Mouse (Mus musculus) liver, embryonic 14.5 days (tissue): Measurements from ENCODE around the gene Trmt1. TPM values are rescaled to one million over a fixed set of nuclear protein-coding genes. Genes with fewer than 3 reads are reported as not detected.

Experiments
- ATAC-seq: fragments of 200-750 bp; cut with Nextera tagmentation; 2 replicates; pipeline ENCODE4 v1.8.0; 2017; ENCODE audit warnings: moderate number of reproducible peaks, mild to moderate bottlenecking, moderate library complexity; ENCODE audit not compliant: insufficient read depth
- DNase-seq, 3 experiments: peaks; one replicate each; pipeline ENCODE4 v3.0.0-alpha.2; 2012 to 2013; ENCODE audit warnings: low read depth in 3 of 3, low spot score in 3 of 3
- H3K27ac ChIP-seq: fragments of 300-500 bp; sonication (generic); 2 replicates; pipeline ENCODE4 v1.5.1; 2014; ENCODE audit warnings: moderate library complexity, mild to moderate bottlenecking, control low read depth, inconsistent platforms
- H3K27me3 ChIP-seq: fragments of 300-500 bp; sonication (generic); 2 replicates; pipeline ENCODE4 v1.6.1; 2014; ENCODE audit warnings: mild to moderate bottlenecking, low read length, moderate library complexity; ENCODE audit not compliant: control insufficient read depth, insufficient read depth
- H3K36me3 ChIP-seq: fragments of 300-500 bp; sonication (generic); replicated peaks from 2 replicates; pipeline ENCODE4 v1.6.1; 2014; ENCODE audit warnings: low read depth; ENCODE audit not compliant: control insufficient read depth, insufficient read depth
- H3K4me1 ChIP-seq, 2 experiments: fragments of 200-500 bp in 1 of 2; fragments of 300-500 bp in 1 of 2; sonication (generic) in 1 of 2; replicated peaks; 2 replicates each; pipeline ENCODE4 v1.6.1; 2012 to 2014; ENCODE audit warnings: antibody characterized with exemption in 1 of 2, inconsistent platforms in 1 of 2, low read length in 1 of 2; ENCODE audit not compliant: control insufficient read depth in 2 of 2, insufficient read depth in 2 of 2
- H3K4me2 ChIP-seq: fragments of 300-500 bp; sonication (generic); 2 replicates; pipeline ENCODE4 v1.6.1; 2014; ENCODE audit warnings: low read depth, mild to moderate bottlenecking, control low read depth, moderate library complexity
- H3K4me3 ChIP-seq, 2 experiments: fragments of 200-500 bp in 1 of 2; fragments of 300-500 bp in 1 of 2; sonication (generic) in 1 of 2; 2 replicates each; pipeline ENCODE4 v1.5.1; 2012 to 2014; ENCODE audit warnings: low read depth in 2 of 2, low read length in 2 of 2, mild to moderate bottlenecking in 2 of 2, control low read depth in 1 of 2, inconsistent platforms in 1 of 2, moderate library complexity in 1 of 2; ENCODE audit not compliant: insufficient read depth in 1 of 2
- H3K9ac ChIP-seq: fragments of 300-500 bp; sonication (generic); replicated peaks from 2 replicates; pipeline ENCODE4 v1.6.1; 2014; ENCODE audit warnings: mild to moderate bottlenecking, control low read depth, moderate library complexity
- H3K9me3 ChIP-seq: fragments of 300-500 bp; sonication (generic); 2 replicates; pipeline ENCODE4 v1.6.1; 2016; ENCODE audit warnings: low read length, mixed read lengths; ENCODE audit not compliant: control insufficient read depth
- CTCF ChIP-seq: IDR thresholded peaks from 2 replicates; pipeline ENCODE4 v1.5.1; 2016; ENCODE audit warnings: antibody characterized with exemption, low read depth, control low read depth
- EP300 ChIP-seq: IDR thresholded peaks from 2 replicates; pipeline ENCODE4 v1.6.1; 2016; ENCODE audit warnings: antibody characterized with exemption, low read depth
- WGBS: fragments of 180-500 bp; shearing (Covaris S2); extraction: QIAGEN DNeasy Blood & Tissue Kit; methylation state at CpG from one replicate; pipeline ENCODE4 v1.1.7; 2014; ENCODE audit not compliant: insufficient replicate concordance; 5-methylcytosine and 5-hydroxymethylcytosine counted together
- polyA plus RNA-seq, 2 experiments: library from polyadenylated mRNA; depleted of rRNA in 1 of 2; stranded (reverse) in 1 of 2; unstranded in 1 of 2; fragments of >200 nt; fragmentation: Nextera tagmentation in 1 of 2; extraction: Ambion mirVana in 1 of 2; gene quantifications; 2 replicates each; pipeline versions ENCODE4 v1.2.1 to v1.2.3; 2012 to 2014

Gene Trmt1
- polyA plus RNA-seq, 2 experiments = 27.4 to 37.5 TPM

DNA sequence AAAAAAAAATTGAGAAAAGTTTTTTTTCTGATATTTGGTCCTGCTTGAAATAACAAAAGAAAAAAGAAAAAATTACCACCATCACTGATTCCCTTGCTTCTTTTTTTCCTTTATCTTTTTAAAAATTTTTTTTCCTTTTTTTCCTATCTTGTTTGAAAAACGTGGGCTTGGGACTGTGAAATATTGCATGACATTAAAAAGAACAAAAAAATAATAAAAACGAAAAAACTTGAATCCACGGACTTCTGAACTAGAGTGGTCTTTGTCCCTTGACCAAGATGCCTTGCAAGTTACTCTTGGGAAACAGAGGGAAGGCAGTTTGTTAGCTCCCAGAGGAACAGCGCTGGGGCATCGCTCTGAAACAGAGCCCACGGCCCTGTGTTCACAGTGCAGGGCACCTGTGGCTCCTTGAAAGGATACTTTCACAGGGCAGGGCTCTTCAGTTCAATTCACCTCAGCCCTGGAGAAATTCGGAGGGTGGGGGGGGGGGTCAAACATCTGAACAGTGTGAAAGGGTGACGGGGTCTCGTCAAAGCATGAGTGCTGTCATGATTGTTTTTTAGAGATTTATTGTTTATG is 46.0 kb upstream of the Trmt1 start:
- Histone ChIP-seq H3K9me3 (no peaks in the 10 kb centered on the region), H3K4me3 (peak overlapping the region; percentile 63 to 71), H3K9ac (peak overlapping the region; percentile 66), H3K27ac (no peak overlapping the region), H3K4me2 (peak overlapping the region; percentile 74), H3K4me1 (peaks cover 0 to 2% of the 10 kb centered on the region in 2 experiments; a peak in 2 of 4 replicates), H3K36me3 (no peaks in the 10 kb centered on the region), H3K27me3 (no peaks in the 10 kb centered on the region; the same call in 1 of the 2 replicates)
- ATAC-seq (no peak), DNase-seq (no peak)
- TF ChIP-seq EP300 = no peak
- no peak for TF ChIP-seq CTCF
- WGBS = 38% methylated on average over 9 of the region's 9 CpGs

DNA sequence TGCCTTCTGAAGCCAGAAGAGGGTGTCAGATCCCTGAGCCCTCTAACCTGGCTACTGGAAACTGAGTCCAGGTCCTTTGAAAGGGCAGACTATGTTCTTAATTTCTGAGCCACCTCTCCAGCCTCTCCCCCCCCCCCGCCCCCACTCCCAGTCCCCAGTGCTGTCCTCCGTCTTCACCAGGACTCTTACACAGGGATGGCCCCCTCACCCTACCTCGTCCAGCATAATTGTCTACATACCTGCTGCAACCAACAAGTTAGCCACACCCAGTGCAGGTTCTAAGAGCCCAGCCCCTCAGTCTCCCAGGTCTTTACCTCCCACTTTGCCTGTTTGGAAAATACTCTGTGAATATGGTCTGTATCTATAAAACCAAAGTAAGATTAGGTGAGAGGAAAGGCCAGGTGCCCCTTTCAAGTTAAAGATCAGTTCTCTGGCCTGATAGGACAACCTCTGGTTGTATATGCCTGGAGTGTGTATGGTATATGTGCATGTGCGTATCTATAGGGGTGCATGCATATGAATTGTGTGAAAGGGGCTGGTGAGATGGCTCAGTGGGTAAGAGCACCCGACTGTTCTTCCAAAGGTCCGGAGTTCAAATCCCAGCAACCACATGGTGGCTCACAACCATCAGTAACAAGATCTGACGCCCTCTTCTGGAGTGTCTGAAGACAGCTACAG is 45.4 kb upstream of the Trmt1 start:
- Histone ChIP-seq H3K9ac (no peak overlapping the region), H3K4me3 (no peak overlapping the region), H3K27me3 (no peaks in the 10 kb centered on the region; the same call in 1 of the 2 replicates), H3K4me1 (peaks cover 0 to 2% of the 10 kb centered on the region in 2 experiments; a peak in 2 of 4 replicates), H3K27ac (no peak overlapping the region), H3K9me3 (no peaks in the 10 kb centered on the region), H3K36me3 (no peaks in the 10 kb centered on the region), H3K4me2 (peak overlapping the region; percentile 74; the same call in 1 of the 2 replicates)
- TF ChIP-seq EP300 (no peak), CTCF (no peak)
- DNase-seq = no peak
- WGBS = 73% methylated on average over 6 of the region's 7 CpGs
- no peak for ATAC-seq

DNA sequence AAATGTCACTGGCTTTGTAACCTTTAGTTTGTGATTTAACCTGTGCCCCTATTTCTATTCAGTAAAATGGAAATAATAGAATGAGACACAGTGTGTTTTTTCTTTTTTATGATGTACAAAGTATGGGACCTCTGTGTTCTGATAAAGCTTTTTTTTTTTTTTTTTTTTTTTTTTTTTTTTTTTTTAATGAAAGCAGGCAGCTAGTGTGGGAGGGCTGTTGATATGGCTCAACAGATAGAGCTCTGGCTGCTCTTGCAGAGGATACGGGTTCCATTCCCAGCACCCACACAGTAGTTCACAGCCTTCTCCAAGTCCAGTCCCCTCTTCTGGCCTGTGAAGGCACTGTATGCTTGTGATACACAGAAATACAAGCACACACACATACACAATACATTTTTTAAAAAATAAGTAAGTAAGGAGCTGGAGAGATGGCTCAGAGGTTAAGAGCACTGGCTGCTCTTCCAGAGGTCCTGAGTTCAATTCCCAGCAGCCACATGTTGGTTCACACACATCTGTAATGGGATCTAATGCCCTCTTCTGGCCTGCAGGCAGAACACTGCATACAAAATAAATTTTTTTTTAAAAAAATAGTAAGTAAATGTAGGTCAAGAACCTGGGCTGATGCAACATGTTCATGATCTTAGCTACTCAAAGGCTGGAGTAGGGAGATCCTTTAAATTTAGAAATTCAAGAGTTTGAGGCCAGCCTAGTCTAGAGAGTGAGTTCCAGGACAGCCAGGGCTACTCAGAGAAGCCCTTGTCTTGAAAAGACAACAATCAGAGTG is 44.3 kb upstream of the Trmt1 start:
- H3K27me3 ChIP-seq = no peaks in the 10 kb centered on the region; the same call in 1 of the 2 replicates
- H3K9me3 ChIP-seq = no peaks in the 10 kb centered on the region
- peaks cover 0 to 2% of the 10 kb centered on the region in 2 experiments; a peak in 2 of 4 replicates for H3K4me1 ChIP-seq
- no peak for DNase-seq
- H3K36me3 ChIP-seq = no peaks in the 10 kb centered on the region
- H3K9ac ChIP-seq = no peak overlapping the region
- ATAC-seq = no peak
- WGBS = 13% methylated on average over 1 of the region's 1 CpGs
- H3K4me2 ChIP-seq = no peak overlapping the region
- TF ChIP-seq EP300 (no peak), CTCF (peak; percentile 15; the same call in 1 of the 2 replicates)
- H3K4me3 ChIP-seq = no peak overlapping the region
- no peak overlapping the region for H3K27ac ChIP-seq

DNA sequence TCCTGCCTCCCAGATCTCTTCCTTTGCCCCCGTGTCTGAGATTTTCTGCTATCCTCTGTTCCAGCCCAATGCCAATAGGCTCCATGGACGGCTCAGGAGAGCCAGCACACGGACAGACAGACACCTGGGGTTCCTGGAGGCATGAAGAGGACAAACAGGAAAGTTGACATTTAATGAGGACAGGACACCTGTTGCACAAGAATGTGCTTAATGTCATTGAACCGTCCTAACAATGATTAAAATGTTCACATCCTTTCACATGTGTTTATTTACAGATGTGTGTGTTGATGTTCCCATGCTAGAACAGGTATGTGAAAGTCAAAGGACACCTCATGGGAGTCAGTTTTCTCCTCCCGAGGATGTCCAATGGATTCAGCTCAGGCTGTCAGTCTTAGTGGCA is 43.1 kb upstream of the Trmt1 start:
- no peak for DNase-seq
- H3K9ac ChIP-seq = no peak overlapping the region
- no peaks in the 10 kb centered on the region for H3K9me3 ChIP-seq
- no peaks in the 10 kb centered on the region for H3K36me3 ChIP-seq
- ATAC-seq = no peak
- H3K27me3 ChIP-seq = no peaks in the 10 kb centered on the region; the same call in 1 of the 2 replicates
- no peak overlapping the region for H3K27ac ChIP-seq
- H3K4me2 ChIP-seq = no peak overlapping the region
- no peak for TF ChIP-seq EP300
- no peak for TF ChIP-seq CTCF
- H3K4me3 ChIP-seq = no peak overlapping the region
- H3K4me1 ChIP-seq = peaks cover 5 to 9% of the 10 kb centered on the region in 2 experiments
- WGBS = 67% methylated on average over 5 of the region's 5 CpGs

DNA sequence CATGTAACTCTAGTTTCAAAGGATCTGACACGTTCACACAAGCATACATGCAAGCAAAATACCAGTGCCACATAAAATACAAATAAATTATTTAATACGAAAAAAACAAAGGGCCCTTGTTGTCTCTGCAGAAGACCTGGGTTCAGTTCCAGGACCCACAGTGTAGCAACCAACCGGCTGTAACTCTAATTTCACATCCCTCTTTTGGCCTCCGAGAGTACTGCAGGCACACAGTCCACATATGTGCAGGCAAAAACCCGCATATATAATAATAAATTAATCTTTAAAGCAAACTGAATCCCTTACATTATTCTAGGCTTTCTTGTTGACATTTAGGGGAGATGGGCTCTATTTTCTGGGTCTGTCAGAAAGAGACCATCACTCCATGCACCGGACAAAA is 39.3 kb upstream of the Trmt1 start:
- Histone ChIP-seq H3K4me2 (peak overlapping the region; percentile 51), H3K4me1 (peaks cover 5 to 11% of the 10 kb centered on the region in 2 experiments), H3K27me3 (no peaks in the 10 kb centered on the region), H3K27ac (no peak overlapping the region), H3K9me3 (no peaks in the 10 kb centered on the region), H3K36me3 (no peaks in the 10 kb centered on the region), H3K4me3 (no peak overlapping the region), H3K9ac (no peak overlapping the region)
- ATAC-seq (no peak), DNase-seq (no peak)
- TF ChIP-seq EP300 (no peak), CTCF (no peak)
- WGBS = 44% methylated on average over 6 of the region's 6 CpGs
